Mouse (Mus musculus) heart, embryonic 13.5 days (tissue): ENCODE results near the gene Cox4i2. TPM values are rescaled to one million over a fixed set of nuclear protein-coding genes. Genes with fewer than 3 reads are reported as not detected.

ENCODE experiments used
- ATAC-seq: fragments of 200-750 bp; cut with Nextera tagmentation; 2 replicates; pipeline ENCODE4 v1.8.0; 2017; ENCODE audit warnings: moderate TSS enrichment; ENCODE audit not compliant: insufficient number of reproducible peaks, low FRiP score, low TSS enrichment; ENCODE audit errors: extremely low read depth
- H3K27ac ChIP-seq: fragments of 300-500 bp; sonication (generic); replicated peaks from 2 replicates; pipeline ENCODE4 v1.5.1; 2015; ENCODE audit warnings: moderate library complexity, mild to moderate bottlenecking, inconsistent platforms
- H3K27me3 ChIP-seq: fragments of 300-500 bp; sonication (generic); replicated peaks from 2 replicates; pipeline ENCODE4 v1.6.1; 2015; ENCODE audit warnings: mild to moderate bottlenecking, inconsistent platforms
- H3K36me3 ChIP-seq: fragments of 300-500 bp; sonication (generic); 2 replicates; pipeline ENCODE4 v1.6.1; 2015; ENCODE audit warnings: mild to moderate bottlenecking, inconsistent platforms
- H3K4me1 ChIP-seq: fragments of 300-500 bp; sonication (generic); 2 replicates; pipeline ENCODE4 v1.6.1; 2015; ENCODE audit warnings: inconsistent platforms
- H3K4me2 ChIP-seq: fragments of 300-500 bp; sonication (generic); 2 replicates; pipeline ENCODE4 v1.6.1; 2015; ENCODE audit warnings: inconsistent platforms, mild to moderate bottlenecking, moderate library complexity
- H3K4me3 ChIP-seq: fragments of 300-500 bp; sonication (generic); 2 replicates; pipeline ENCODE4 v1.5.1; 2015; ENCODE audit warnings: moderate library complexity, mild to moderate bottlenecking, inconsistent platforms
- H3K9ac ChIP-seq: fragments of 300-500 bp; sonication (generic); 2 replicates; pipeline ENCODE4 v1.6.1; 2015; ENCODE audit warnings: inconsistent platforms, mild to moderate bottlenecking, moderate library complexity
- H3K9me3 ChIP-seq: fragments of 300-500 bp; sonication (generic); 2 replicates; pipeline ENCODE4 v1.6.1; 2016; ENCODE audit warnings: inconsistent platforms
- WGBS: fragments of 180-500 bp; shearing (Covaris S2); methylation state at CpG from one replicate; pipeline ENCODE4 v1.1.7; 2015; ENCODE audit warnings: mixed read lengths; 5-methylcytosine and 5-hydroxymethylcytosine counted together
- polyA plus RNA-seq: library from polyadenylated mRNA; unstranded; fragments of >200 nt; fragmentation: Nextera tagmentation; extraction: Ambion mirVana; gene quantifications from 2 replicates; pipeline ENCODE4 v1.2.1, GENCODE M21; 2015

Gene Cox4i2
- 11.8 and 13.4 TPM in 2 replicates for polyA plus RNA-seq

DNA sequence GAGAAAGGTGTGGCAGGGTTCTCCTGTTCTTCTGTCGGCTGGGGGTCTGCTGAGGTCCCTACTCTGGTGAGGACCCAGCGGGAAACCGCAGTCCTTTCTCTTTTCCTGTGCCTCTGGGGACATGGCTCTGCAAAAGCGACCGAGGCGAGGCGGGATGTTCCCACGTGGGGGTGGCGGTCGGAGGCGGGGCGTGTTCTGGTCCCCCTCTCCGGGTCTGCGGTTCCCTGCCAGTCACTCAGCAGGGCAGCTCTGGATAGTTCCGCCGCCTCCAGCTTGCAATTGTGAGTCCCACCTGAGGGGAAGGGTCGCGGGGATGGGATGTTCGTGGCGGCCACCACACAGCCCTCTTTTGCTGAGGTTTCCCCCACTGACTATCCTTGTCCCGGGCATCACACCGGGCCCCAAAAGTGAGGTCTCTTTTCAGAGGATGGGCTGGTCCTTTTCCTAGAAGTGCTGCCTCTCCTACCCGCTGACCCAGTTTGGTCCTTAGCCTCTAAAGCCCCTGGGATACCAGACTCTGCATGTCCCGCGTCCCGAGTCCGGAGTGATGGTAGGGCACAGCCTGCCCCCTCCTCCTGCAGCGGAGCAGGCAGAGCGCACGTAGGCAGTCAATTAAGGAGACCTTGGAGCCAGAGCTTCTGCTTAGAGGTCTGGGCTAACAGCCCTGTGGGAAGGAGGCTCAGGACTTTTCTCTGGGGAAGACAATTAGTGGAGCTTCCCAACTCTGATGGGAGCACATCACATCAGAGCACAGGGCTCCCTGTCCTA lies at the start of gene Cox4i2:
Gene Cox4i2, plus strand, starts transcription at position 230 of the 768 bp plus-strand sequence.
- no peak for ATAC-seq

DNA sequence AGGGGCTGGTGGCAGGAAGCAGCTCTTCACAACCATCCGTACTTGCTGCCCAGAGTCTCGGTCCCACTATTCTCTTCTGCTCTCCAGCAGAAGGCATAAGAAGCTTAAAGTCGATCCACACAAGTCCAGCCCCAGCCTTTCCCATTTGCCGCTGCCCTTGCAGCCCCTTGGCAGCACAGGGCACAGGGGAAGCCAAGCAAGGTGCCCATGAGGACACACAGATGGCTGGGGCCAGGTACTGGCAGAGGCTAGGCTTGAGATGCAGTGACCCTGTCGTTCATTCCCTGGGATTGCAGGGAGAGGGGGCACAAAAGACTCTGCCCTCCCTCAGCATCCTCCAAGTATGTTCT lies 49.7 kb upstream of the Cox4i2 start:
- Histone ChIP-seq H3K27me3 (no peaks in the 10 kb centered on the region), H3K4me3 (no peak overlapping the region), H3K4me1 (peaks cover 38% of the 10 kb centered on the region), H3K9ac (0 out of 2 replicates have a peak overlapping the region, but pooled peaks have one; percentile 24), H3K4me2 (no peak overlapping the region), H3K27ac (no peak overlapping the region), H3K36me3 (peaks cover 79% of the 10 kb centered on the region), H3K9me3 (no peaks in the 10 kb centered on the region)
- ATAC-seq, result no peak
- WGBS, result 75% methylated on average over 5 of the region's 5 CpGs

More for the DNA sequence above, at the start of gene Cox4i2:
- peak within 1 kb of the TSS; percentile 79 for H3K9ac ChIP-seq
- H3K4me3 ChIP-seq, result peak within 1 kb of the TSS; percentile 50
- H3K9me3 ChIP-seq, result no peaks in the 10 kb centered on the region
- H3K27ac ChIP-seq, result no peak within 1 kb of the TSS
- H3K4me2 ChIP-seq, result peak within 1 kb of the TSS; percentile 75
- no peaks in the 10 kb centered on the region for H3K36me3 ChIP-seq
- H3K4me1 ChIP-seq, result peaks cover 27% of the 10 kb centered on the region
- WGBS, result 3% methylated on average over 30 of the region's 30 CpGs
- peaks cover 25% of the 10 kb centered on the region; the same call in 1 of the 2 replicates for H3K27me3 ChIP-seq

DNA sequence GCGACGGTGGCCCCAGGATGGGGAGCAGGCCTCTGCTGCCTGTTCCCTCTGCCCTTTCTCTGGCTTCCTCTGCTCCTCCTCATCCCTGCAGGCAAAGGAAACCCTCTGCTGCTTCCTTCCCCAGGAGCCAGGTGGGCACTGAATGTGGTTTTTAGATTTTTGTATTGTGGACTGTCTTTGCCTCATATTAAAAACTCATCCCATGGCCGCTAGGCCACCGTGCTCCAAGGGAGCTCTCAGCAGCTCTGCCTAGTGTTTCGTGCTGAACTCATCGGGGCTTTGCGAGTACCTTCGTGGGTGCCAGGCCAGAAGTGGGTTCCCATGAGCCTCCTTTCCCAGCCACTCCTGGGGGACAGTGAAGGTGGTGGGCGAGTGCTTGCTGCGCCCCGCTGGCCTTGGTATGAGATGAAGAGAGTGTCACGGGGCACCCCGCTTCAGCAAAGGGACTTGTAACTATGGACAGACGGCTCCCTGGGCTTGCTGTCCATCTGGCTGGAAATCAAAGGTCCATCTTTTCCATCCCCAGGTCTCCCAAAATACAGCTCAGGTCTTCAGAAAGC lies 49.1 kb upstream of the Cox4i2 start:
- H3K9me3 ChIP-seq, result no peaks in the 10 kb centered on the region
- H3K9ac ChIP-seq, result 0 out of 2 replicates have a peak overlapping the region, but pooled peaks have one; percentile 56
- 87% methylated on average over 14 of the region's 14 CpGs for WGBS
- no peak overlapping the region for H3K4me3 ChIP-seq
- H3K4me2 ChIP-seq, result no peak overlapping the region
- H3K36me3 ChIP-seq, result peaks cover 74% of the 10 kb centered on the region
- peak overlapping the region; percentile 92 for H3K27ac ChIP-seq
- no peak for ATAC-seq
- H3K27me3 ChIP-seq, result no peaks in the 10 kb centered on the region
- peaks cover 33% of the 10 kb centered on the region for H3K4me1 ChIP-seq

DNA sequence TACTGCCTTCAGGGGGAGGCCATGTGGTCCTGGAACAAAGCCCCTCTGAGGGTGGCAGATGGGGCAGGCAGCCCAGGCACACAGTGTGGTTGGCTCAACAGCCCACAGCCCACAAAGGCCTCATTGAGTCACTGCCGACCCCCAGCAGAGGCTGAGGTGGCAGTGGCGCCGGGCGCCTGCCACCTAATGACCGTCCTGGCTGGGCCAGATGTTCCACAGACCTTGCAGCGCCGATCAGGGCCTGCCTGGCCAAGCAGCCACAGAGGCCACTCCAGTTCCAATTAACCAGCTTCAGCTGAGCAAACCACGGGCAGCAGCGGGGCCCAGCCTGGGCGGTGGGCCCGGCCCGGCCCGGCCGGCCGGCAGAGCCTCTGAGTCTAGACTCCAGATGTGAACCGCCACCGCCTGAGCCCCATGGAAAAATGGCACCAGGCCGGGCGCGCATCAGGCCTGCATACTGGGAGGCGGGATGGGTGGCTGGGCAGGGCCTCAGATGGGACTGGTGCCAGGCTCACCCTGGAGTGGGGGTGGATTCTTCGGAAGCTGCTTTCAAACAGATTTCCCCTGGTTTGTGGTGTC lies 47.9 kb upstream of the Cox4i2 start:
- no peak for ATAC-seq
- Histone ChIP-seq H3K9ac (peak overlapping the region; percentile 56), H3K36me3 (peaks cover 62% of the 10 kb centered on the region)

DNA sequence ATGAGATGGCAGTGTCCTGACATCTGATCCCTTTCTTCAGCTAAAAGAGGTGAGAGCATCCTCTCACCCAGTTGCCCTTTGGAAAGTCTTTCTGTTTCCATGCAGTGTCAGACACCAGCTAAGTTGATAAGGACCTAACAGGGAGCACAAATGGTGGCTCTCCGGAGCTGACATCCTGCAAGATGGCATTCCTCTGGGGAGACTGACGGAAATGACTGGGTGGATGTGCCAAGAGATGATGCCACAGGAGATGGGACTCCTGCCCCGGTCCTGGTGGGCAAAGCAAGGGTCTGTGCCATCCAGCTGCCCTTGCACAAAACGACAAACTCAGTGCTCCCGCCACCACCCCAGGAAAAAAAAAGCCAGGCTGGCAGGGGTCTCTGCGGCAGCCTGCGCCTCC lies 46.8 kb upstream of the Cox4i2 start:
- Histone ChIP-seq H3K27ac (peak overlapping the region; percentile 92), H3K4me2 (peak overlapping the region; percentile 73), H3K9ac (peak overlapping the region; percentile 86), H3K36me3 (peaks cover 51% of the 10 kb centered on the region), H3K4me3 (peak overlapping the region; percentile 53), H3K27me3 (no peaks in the 10 kb centered on the region), H3K4me1 (peaks cover 33% of the 10 kb centered on the region), H3K9me3 (no peaks in the 10 kb centered on the region)
- 6% methylated on average over 7 of the region's 7 CpGs for WGBS
- no peak; the same call in 1 of the 2 replicates for ATAC-seq

More for the DNA sequence above, 47.9 kb upstream of the Cox4i2 start:
- H3K27me3 ChIP-seq, result no peaks in the 10 kb centered on the region
- 77% methylated on average over 22 of the region's 22 CpGs for WGBS
- no peak overlapping the region for H3K4me2 ChIP-seq
- no peak overlapping the region for H3K4me3 ChIP-seq
- H3K27ac ChIP-seq, result peak overlapping the region; percentile 92
- no peaks in the 10 kb centered on the region for H3K9me3 ChIP-seq
- H3K4me1 ChIP-seq, result peaks cover 33% of the 10 kb centered on the region

DNA sequence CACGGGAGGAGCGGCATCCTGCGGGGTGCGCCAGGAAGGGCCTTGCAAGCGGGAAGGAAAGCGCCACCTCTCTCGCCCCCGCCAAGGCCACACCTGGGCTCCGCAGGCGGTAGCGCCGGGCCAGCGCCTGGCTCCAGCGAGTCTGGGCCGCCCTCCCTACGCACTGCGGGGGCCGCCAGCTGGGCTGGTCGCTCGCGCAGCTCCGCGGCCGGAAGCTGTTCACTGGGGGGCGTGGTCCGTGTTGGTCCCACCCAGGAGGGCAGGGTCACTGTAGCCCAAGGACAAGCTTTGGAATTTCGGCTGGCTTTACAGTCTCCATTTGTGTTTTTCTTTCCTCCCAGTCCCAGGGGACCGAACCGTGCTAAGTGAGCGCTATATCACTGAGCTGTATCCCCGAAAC lies 46.3 kb upstream of the Cox4i2 start:
- peak overlapping the region; percentile 53 for H3K4me3 ChIP-seq
- H3K27ac ChIP-seq, result peak overlapping the region; percentile 92
- no peaks in the 10 kb centered on the region for H3K27me3 ChIP-seq
- H3K4me1 ChIP-seq, result peaks cover 33% of the 10 kb centered on the region
- H3K9me3 ChIP-seq, result no peaks in the 10 kb centered on the region
- ATAC-seq, result peak; percentile 79
- peak overlapping the region; percentile 86 for H3K9ac ChIP-seq
- H3K4me2 ChIP-seq, result peak overlapping the region; percentile 73
- WGBS, result 2% methylated on average over 31 of the region's 31 CpGs
- peaks cover 47% of the 10 kb centered on the region for H3K36me3 ChIP-seq

DNA sequence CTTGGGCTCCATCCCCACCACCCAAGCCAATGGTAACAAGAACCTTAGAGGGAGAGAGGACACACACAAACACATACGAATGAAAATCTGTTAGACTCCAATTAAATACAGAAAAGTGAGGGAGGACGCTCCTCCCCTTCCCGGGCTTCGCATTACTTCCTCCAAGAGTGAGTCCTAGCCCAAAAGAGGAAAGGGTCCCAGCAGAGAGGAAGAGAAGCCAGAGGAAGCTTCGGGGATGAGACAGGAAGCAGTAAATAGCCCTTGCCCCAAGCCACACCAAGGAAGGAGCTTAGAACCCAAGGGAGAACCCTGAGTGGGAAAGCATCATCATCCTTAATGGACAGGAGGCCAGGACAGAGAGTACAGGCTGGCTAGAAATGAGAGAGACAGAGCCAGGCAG lies 44.9 kb upstream of the Cox4i2 start:
- no peak overlapping the region for H3K27ac ChIP-seq
- H3K27me3 ChIP-seq, result no peaks in the 10 kb centered on the region
- peaks cover 33% of the 10 kb centered on the region for H3K4me1 ChIP-seq
- no peaks in the 10 kb centered on the region for H3K9me3 ChIP-seq
- no peak for ATAC-seq
- 83% methylated on average over 5 of the region's 5 CpGs for WGBS
- no peak overlapping the region for H3K4me3 ChIP-seq
- peaks cover 32% of the 10 kb centered on the region for H3K36me3 ChIP-seq
- H3K4me2 ChIP-seq, result no peak overlapping the region
- no peak overlapping the region for H3K9ac ChIP-seq

DNA sequence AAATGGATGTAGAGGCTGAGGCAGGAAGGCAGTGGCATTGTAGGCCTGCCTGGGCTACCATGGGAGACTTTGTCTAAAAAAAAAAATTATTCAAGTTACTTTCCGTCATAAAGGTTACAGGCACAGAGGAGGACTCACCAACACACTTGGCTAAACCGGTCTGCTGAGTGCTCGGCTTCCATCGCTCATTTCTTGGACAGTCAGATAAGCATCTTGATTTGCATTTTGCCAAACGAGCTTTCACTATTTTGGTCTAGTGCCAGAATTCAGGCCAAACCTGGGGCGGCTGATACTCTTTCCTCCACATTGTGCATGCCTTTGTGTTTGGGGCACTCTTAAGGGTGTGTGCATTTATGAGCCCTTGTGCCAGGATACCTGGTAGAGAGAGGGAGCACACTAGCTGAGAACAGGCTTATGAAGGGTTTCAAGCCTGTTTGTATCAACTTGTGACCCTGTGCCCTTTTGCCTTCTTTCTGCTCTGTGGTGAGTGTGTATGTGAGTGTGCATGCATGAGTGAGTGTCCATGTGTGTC lies 37.7 kb upstream of the Cox4i2 start:
- Histone ChIP-seq H3K9ac (no peak overlapping the region), H3K36me3 (no peaks in the 10 kb centered on the region), H3K27me3 (no peaks in the 10 kb centered on the region), H3K27ac (no peak overlapping the region), H3K9me3 (no peaks in the 10 kb centered on the region), H3K4me1 (peaks cover 3% of the 10 kb centered on the region), H3K4me3 (no peak overlapping the region), H3K4me2 (no peak overlapping the region)
- WGBS, result 54% methylated on average over 6 of the region's 6 CpGs
- no peak for ATAC-seq

DNA sequence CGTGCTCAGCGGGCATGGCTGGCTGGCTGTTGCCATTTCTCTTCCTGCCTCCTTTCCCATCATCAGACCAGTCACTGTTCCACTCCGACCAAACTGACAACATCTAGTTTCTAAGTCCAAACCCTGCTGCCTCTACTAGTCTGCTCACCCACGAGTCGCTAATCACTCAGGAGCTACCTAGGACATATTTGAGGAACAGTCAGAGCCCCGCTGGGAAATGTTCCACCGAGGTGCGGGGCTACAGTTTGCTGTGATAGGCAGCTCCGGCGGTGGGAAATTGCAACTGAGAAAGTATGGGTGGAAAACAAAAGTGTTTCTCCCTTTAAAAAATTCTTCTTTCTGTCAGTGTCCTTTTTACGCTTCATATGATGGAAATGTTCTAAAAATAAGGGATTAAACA lies 36.3 kb upstream of the Cox4i2 start:
- H3K27me3 ChIP-seq, result 0 out of 2 replicates have a peak, but pooled peaks cover 4% of the 10 kb centered on the region
- H3K27ac ChIP-seq, result no peak overlapping the region
- no peaks in the 10 kb centered on the region for H3K36me3 ChIP-seq
- H3K4me1 ChIP-seq, result peaks cover 3% of the 10 kb centered on the region
- no peak overlapping the region for H3K4me3 ChIP-seq
- no peak overlapping the region for H3K9ac ChIP-seq
- ATAC-seq, result no peak
- WGBS, result 66% methylated on average over 11 of the region's 11 CpGs
- no peaks in the 10 kb centered on the region for H3K9me3 ChIP-seq
- H3K4me2 ChIP-seq, result no peak overlapping the region

DNA sequence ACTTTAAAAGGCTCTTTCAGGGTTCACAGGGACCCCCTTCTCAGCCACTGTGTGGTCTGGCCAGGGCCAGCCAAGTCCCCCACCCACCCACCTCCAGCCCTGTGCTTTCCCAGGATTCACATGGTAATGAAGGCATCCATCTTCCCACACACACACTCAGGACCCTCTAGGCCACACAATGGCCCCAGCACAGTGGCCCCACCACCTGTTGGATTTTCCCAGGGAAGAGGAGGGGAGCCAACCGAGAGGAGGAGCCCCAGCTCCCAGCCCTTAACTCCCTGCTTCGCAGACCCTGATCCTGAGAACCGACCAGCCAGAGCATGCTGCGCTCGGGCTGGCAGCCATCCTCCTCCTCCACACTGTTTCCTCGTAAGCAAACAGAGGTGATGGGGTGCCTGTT lies 35.9 kb upstream of the Cox4i2 start:
- ATAC-seq, result no peak
- H3K4me3 ChIP-seq, result no peak overlapping the region
- H3K4me1 ChIP-seq, result peaks cover 3% of the 10 kb centered on the region
- H3K9me3 ChIP-seq, result no peaks in the 10 kb centered on the region
- 49% methylated on average over 6 of the region's 6 CpGs for WGBS
- no peak overlapping the region for H3K9ac ChIP-seq
- H3K36me3 ChIP-seq, result no peaks in the 10 kb centered on the region
- H3K27me3 ChIP-seq, result peaks cover 5% of the 10 kb centered on the region; the same call in 1 of the 2 replicates
- H3K27ac ChIP-seq, result no peak overlapping the region
- H3K4me2 ChIP-seq, result no peak overlapping the region

DNA sequence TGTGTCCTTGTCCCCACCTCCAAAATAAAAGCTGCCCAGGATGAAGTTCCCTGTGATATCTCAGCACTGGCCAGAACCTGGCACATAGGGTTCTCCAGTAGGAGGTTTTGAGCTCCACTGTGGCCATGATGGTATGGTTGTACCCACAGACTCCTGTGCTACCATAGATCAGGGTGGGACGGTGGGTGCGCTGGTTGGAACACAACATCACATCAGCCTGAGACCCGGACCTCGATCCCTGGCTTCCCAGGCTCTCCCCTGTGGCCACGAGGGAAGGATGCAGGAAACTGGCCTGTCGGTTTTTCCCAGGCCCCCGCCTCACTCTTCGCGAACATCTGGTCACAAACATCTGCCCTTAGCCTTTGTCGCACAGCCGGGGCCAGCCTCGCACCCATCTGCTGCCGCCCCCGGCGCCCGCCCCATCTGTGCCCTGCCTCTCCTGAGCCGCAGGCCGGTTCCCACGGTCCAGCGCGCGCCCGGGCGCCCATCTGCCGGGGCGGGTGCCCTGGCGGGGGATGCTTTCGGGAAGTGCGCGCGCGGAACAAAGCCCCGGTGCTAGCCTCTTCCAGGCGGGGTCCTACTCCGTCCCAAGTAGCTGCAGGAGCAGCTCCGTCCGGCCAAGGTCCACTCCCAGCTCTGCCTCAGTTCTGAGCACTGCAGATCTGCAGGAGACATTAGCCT lies 30.2 kb upstream of the Cox4i2 start:
- H3K36me3 ChIP-seq, result no peaks in the 10 kb centered on the region
- H3K4me1 ChIP-seq, result peaks cover 39% of the 10 kb centered on the region
- no peak for ATAC-seq
- H3K4me3 ChIP-seq, result peak overlapping the region; percentile 50
- H3K9me3 ChIP-seq, result no peaks in the 10 kb centered on the region
- H3K4me2 ChIP-seq, result peak overlapping the region; percentile 77
- peak overlapping the region; percentile 80 for H3K9ac ChIP-seq
- WGBS, result 5% methylated on average over 37 of the region's 37 CpGs
- H3K27ac ChIP-seq, result peak overlapping the region; percentile 15; the same call in 1 of the 2 replicates
- H3K27me3 ChIP-seq, result peaks cover 12% of the 10 kb centered on the region
